Mouse (Mus musculus) midbrain, postnatal 0 days (tissue): ENCODE data around the gene Prr5l. TPM values are rescaled to one million over a fixed set of nuclear protein-coding genes. Genes with fewer than 3 reads are reported as not detected.

Experiments
- ATAC-seq: fragments of 200-750 bp; cut with Nextera tagmentation; 2 replicates; pipeline ENCODE4 v1.8.0; 2017; ENCODE audit warnings: moderate number of reproducible peaks, mild to moderate bottlenecking, moderate TSS enrichment, moderate library complexity; ENCODE audit not compliant: low FRiP score
- DNase-seq: peaks from one replicate; pipeline ENCODE4 v3.0.0-alpha.2; 2015; ENCODE audit warnings: low spot score
- H3K27ac ChIP-seq: fragments of 300-500 bp; sonication (generic); 2 replicates; pipeline ENCODE4 v1.5.1; 2014; ENCODE audit warnings: low read depth, mild to moderate bottlenecking, low read length, mixed read lengths
- H3K27me3 ChIP-seq: fragments of 300-500 bp; sonication (generic); 2 replicates; pipeline ENCODE4 v1.6.1; 2014; ENCODE audit warnings: low read length, control low read depth, mixed read lengths; ENCODE audit not compliant: insufficient read depth
- H3K36me3 ChIP-seq: fragments of 300-500 bp; sonication (generic); 2 replicates; pipeline ENCODE4 v1.6.1; 2014; ENCODE audit warnings: low read length, control low read depth, mixed read lengths; ENCODE audit not compliant: insufficient read depth
- H3K4me1 ChIP-seq: fragments of 300-500 bp; sonication (generic); 2 replicates; pipeline ENCODE4 v1.6.1; 2014; ENCODE audit warnings: mild to moderate bottlenecking, control low read depth, antibody characterized with exemption, low read length, mixed read lengths; ENCODE audit not compliant: insufficient read depth
- H3K4me2 ChIP-seq: fragments of 300-500 bp; sonication (generic); 2 replicates; pipeline ENCODE4 v1.6.1; 2014; ENCODE audit warnings: low read depth, mild to moderate bottlenecking, low read length, mixed read lengths; ENCODE audit not compliant: poor library complexity, severe bottlenecking
- H3K4me3 ChIP-seq: fragments of 300-500 bp; sonication (generic); 2 replicates; pipeline ENCODE4 v1.5.1; 2014; ENCODE audit warnings: low read depth, mild to moderate bottlenecking, low read length, moderate library complexity
- H3K9ac ChIP-seq: fragments of 300-500 bp; sonication (generic); replicated peaks from 2 replicates; pipeline ENCODE4 v1.6.1; 2014; ENCODE audit warnings: mild to moderate bottlenecking, low read length, moderate library complexity, mixed read lengths; ENCODE audit not compliant: poor library complexity, severe bottlenecking
- H3K9me3 ChIP-seq: fragments of 300-500 bp; sonication (generic); 2 replicates; pipeline ENCODE4 v1.6.1; 2016; ENCODE audit warnings: low read length, control low read depth
- CTCF ChIP-seq: IDR thresholded peaks from 2 replicates; pipeline ENCODE4 v1.5.1; 2016; ENCODE audit warnings: antibody characterized with exemption, mild to moderate bottlenecking
- WGBS: fragments of 180-500 bp; shearing (Covaris S2); extraction: QIAGEN DNeasy Blood & Tissue Kit; methylation state at CpG from one replicate; pipeline ENCODE4 v1.1.7; 2014; 5-methylcytosine and 5-hydroxymethylcytosine counted together
- polyA plus RNA-seq: library from polyadenylated mRNA; unstranded; fragments of >200 nt; fragmentation: Nextera tagmentation; extraction: Ambion mirVana; gene quantifications from 2 replicates; pipeline ENCODE4 v1.2.1, GENCODE M21; 2015
- total RNA-seq: library from RNA; depleted of rRNA; stranded (reverse); fragments of >200 nt; gene quantifications from 2 replicates; pipeline ENCODE4 v1.2.3, GENCODE M21; 2014

Prr5l gene
- total and polyA plus RNA-seq, 2 experiments from 2014 or later: 2.7 to 4.0 TPM

DNA sequence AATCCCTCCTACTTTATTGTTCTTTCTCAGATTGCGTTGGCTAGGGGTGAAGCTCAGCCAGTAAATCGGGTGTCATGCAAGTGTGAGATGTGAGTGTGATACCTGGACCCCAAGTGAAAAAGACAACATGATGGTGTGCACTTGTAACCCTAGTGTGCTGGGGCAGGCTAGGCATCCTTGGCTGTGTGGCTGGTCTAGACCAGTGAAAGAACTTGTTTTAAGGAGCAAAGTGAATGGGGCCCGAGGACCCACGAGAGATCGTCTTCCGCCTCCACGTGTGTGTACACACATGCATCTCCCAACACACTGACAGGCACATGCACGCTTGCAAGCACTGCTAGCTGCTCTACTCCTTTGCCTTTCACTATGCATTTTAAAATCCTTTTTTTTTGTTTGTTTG is 6.1 kb upstream of the Prr5l start:
- Histone ChIP-seq H3K27ac (no peak overlapping the region), H3K4me2 (no peak overlapping the region), H3K4me1 (peaks cover 10% of the 10 kb centered on the region; the same call in 1 of the 2 replicates), H3K27me3 (no peaks in the 10 kb centered on the region), H3K9me3 (no peaks in the 10 kb centered on the region), H3K36me3 (no peaks in the 10 kb centered on the region), H3K9ac (no peak overlapping the region), H3K4me3 (no peak overlapping the region)
- ATAC-seq: no peak
- no peak for DNase-seq
- 95% methylated on average over 8 of the region's 8 CpGs for WGBS
- no peak for TF ChIP-seq CTCF

DNA sequence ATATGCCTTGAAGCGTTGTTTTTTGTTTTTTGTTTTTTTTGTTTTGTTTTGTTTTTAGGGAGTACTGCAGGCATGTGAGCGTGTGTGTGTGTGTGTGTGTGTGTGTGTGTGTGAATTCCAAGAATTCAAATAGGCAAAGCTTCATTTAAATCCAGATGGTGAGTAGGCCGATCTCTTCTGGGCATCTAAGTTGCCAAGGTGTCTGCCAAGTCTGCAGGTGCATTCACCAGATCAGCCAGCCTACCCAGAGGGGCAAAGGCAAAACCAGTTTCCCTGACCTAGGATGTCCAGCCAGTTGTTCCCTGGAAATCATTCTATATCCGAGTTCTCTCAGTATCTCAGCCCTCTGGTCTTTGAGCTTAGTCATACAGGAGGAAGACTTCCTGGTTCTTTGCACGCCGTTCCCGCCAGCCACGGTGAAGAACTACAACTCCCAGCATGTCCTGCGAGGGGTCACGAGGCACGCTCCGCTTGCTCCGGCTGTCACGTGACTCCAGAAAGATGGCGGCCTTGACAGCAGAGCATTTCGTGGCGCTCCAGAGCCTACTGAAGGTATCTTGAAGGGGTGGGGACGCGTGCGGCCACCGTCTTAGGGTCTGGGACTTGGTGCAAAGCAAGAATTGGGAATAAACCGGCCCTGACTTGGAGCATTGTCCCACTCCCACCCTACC is 3.1 kb upstream of the Prr5l start, which contains the start of gene Commd9:
TSS of gene Commd9 (plus strand) at position 480 of the 671 bp plus-strand sequence.
- DNase-seq: peak; percentile 94
- Histone ChIP-seq H3K27ac (peak within 1 kb of the TSS; percentile 77), H3K4me3 (peak within 1 kb of the TSS; percentile 64), H3K9me3 (no peaks in the 10 kb centered on the region), H3K4me2 (peak within 1 kb of the TSS; percentile 54), H3K36me3 (no peaks in the 10 kb centered on the region), H3K27me3 (no peaks in the 10 kb centered on the region), H3K9ac (peak within 1 kb of the TSS; percentile 74), H3K4me1 (peaks cover 10% of the 10 kb centered on the region; the same call in 1 of the 2 replicates)
- peak; percentile 8; the same call in 1 of the 2 replicates for TF ChIP-seq CTCF
- 12% methylated on average over 22 of the region's 22 CpGs for WGBS
- peak; percentile 96 for ATAC-seq

DNA sequence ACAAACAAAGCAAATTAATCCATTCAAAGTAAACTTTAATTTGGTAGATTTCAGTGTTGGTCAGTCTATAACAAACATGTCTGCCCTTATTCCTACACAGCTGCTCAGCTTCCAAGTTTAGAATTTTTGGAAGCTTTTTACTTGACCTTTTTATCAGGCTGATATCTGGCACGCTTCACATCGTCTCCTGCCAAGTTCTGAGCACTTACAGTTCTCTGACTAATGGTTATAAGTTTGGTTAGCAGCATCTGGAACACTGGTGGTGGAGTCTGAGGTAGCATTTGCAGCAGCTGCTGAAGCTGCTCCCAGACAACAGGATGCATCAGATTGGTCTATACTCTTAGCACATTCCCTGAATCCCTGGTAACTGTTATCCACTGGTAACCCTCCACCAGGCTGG is 1.5 kb upstream of the Prr5l start:
- H3K9ac ChIP-seq: no peak overlapping the region
- H3K27ac ChIP-seq: no peak overlapping the region
- 87% methylated on average over 2 of the region's 2 CpGs for WGBS
- H3K4me3 ChIP-seq: no peak overlapping the region
- no peaks in the 10 kb centered on the region for H3K9me3 ChIP-seq
- no peaks in the 10 kb centered on the region for H3K27me3 ChIP-seq
- H3K4me2 ChIP-seq: no peak overlapping the region
- no peak for TF ChIP-seq CTCF
- H3K4me1 ChIP-seq: peaks cover 10% of the 10 kb centered on the region; the same call in 1 of the 2 replicates
- ATAC-seq (no peak), DNase-seq (no peak)
- H3K36me3 ChIP-seq: no peaks in the 10 kb centered on the region

DNA sequence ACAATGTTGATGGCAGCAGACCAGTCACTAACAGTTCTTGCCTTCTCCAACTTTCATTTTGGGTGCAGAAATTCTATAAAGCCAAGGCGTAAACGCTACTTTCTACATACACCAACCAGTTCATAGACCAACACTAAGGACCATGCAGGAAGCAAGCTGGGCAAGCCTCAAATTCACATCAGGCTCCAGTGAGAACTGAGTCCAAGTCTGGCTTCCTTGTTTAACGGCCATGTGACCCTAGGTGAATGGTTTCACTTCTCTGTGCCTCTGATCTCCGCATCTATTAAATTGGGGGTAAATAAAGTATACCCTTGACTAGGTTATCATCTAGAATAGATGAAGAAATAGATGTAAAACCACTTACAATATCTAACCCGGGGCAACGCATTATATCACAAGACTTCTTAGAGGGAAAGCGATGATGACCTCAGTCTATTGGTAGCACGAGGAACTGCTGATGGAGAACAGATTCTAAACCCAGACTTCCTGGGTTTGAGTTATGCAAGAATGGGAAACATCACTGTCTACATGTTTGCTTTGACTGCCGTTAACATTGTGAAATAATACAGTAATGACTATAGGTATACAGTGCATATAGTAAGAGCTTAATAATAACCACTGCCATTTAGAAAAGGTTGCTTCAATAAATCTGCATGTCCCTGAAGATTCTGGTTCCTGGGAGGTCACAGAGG is 1.2 kb downstream of the Prr5l start:
- no peak overlapping the region for H3K4me2 ChIP-seq
- ATAC-seq (no peak), DNase-seq (no peak)
- peaks cover under 1% of the 10 kb centered on the region; the same call in 1 of the 2 replicates for H3K4me1 ChIP-seq
- H3K36me3 ChIP-seq: no peaks in the 10 kb centered on the region
- H3K27ac ChIP-seq: no peak overlapping the region
- WGBS: 93% methylated on average over 9 of the region's 9 CpGs
- no peaks in the 10 kb centered on the region for H3K27me3 ChIP-seq
- no peaks in the 10 kb centered on the region for H3K9me3 ChIP-seq
- H3K4me3 ChIP-seq: no peak overlapping the region
- no peak for TF ChIP-seq CTCF
- H3K9ac ChIP-seq: no peak overlapping the region

DNA sequence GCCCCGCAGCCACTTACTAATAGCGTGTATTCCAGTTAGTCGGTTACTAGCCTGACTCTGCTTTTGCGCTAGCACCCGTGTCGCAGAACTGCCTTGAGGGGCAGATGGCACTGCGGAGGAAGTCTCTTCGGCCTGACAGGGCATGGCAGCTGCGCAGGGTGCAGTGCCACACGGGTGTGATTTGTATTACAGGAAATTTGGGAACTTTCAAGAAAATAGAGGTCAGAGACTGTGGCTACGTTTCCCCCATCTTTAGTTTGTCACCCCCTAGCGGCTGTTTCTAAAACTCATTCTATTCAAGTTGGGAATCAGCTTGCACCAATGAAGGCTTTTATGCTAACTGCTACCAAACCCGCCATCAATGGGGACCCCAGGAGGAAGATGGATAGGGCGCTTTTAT is 11.6 kb downstream of the Prr5l start:
- Histone ChIP-seq H3K4me1 (no peaks in the 10 kb centered on the region), H3K4me2 (peak overlapping the region; percentile 26), H3K4me3 (no peak overlapping the region), H3K27me3 (no peaks in the 10 kb centered on the region), H3K9ac (no peak overlapping the region), H3K27ac (no peak overlapping the region), H3K36me3 (no peaks in the 10 kb centered on the region), H3K9me3 (no peaks in the 10 kb centered on the region)
- no peak for ATAC-seq
- peak; percentile 73 for DNase-seq
- 32% methylated on average over 14 of the region's 14 CpGs for WGBS
- peak; percentile 70 for TF ChIP-seq CTCF

DNA sequence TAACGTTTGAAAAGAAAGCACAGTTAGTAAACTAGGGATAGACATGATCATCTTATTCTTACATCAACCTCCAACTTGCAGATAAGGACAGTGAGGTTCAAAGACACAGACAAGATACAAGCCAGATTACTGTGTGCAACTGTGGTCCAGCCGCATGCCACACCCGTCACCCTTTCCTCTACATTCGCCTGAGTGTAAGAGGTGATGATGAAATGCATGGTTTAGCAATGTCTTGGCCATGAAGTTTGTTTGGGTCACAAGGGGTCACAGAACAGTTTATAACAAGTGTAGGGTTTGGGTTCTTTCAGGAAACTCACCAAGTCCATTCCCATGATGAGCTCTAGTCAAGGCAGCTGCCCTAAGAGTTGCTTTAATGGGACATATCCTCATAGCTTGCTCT is 14.1 kb downstream of the Prr5l start:
- Histone ChIP-seq H3K4me2 (no peak overlapping the region), H3K4me1 (no peaks in the 10 kb centered on the region), H3K4me3 (no peak overlapping the region), H3K36me3 (no peaks in the 10 kb centered on the region), H3K27ac (no peak overlapping the region), H3K27me3 (no peaks in the 10 kb centered on the region), H3K9me3 (no peaks in the 10 kb centered on the region), H3K9ac (no peak overlapping the region)
- ATAC-seq (no peak), DNase-seq (no peak)
- 93% methylated on average over 4 of the region's 4 CpGs for WGBS
- no peak for TF ChIP-seq CTCF
